Mouse (Mus musculus) adrenal gland, adult 10 weeks (tissue): ENCODE data around the gene Cd3d. TPM values are rescaled to one million over a fixed set of nuclear protein-coding genes. Genes with fewer than 3 reads are reported as not detected.

ENCODE experiments used
- polyA plus RNA-seq: library from polyadenylated mRNA; stranded (reverse); fragments of 350-450 nt; fragmentation: Illumina TruSeq; extraction: RNeasy Lipid Tissue Mini Kit (QIAGEN cat#74804); gene quantifications from one replicate; pipeline ENCODE4 v1.2.3, GENCODE M21; 2014; ENCODE audit warnings: low read depth, low replicate concordance

The Cd3d gene
- not detected for polyA plus RNA-seq

GRCm38 (mm10) chr9:44981676-44982075, at the start of gene Cd3d:
Gene Cd3d (plus strand): TSS chr9:44981786.

DNA sequence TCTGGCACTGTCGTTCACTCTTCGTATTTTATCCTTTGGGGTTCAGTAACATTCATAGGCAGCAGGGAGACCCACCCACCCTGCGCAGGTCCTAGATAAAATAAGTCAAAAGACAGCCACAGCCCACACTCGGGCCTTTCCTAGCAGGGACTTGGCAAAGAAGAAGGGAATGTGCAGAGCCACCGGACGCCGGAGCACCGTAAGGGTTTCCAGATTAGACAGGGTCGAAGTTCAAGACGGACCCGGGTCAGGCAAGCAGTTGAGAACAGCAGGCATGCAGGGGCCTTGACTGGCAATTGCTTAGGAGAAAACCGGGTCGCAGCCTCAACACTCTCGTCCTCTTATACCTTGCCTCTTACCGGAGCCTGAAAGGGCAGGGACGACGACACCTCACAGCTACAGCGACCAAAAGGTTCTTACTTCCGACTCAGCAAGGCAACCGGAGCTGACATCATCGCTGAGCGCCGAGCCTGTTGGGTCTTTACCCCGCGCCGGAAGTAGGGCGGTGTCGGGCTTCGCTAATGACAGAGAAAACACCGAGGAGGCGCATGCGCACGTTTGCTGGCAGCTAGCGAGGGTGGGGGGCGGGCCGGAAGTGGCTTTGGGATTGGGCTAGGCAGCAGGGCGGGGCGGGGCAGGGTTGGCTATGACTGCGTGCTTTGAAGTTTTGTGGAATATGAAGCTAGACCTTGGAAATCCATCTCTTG, 16.3 kb upstream of the Cd3d start, which contains the start of gene Ube4a:
Gene Ube4a (minus strand): TSS at position 475 of the 707 bp plus-strand sequence.

GRCm38 (mm10) chr9:44980242-44980641, 1.3 kb upstream of the Cd3d start, which contains the start of gene Cd3g:
Gene Cd3g (minus strand): TSS chr9:44980431.

DNA sequence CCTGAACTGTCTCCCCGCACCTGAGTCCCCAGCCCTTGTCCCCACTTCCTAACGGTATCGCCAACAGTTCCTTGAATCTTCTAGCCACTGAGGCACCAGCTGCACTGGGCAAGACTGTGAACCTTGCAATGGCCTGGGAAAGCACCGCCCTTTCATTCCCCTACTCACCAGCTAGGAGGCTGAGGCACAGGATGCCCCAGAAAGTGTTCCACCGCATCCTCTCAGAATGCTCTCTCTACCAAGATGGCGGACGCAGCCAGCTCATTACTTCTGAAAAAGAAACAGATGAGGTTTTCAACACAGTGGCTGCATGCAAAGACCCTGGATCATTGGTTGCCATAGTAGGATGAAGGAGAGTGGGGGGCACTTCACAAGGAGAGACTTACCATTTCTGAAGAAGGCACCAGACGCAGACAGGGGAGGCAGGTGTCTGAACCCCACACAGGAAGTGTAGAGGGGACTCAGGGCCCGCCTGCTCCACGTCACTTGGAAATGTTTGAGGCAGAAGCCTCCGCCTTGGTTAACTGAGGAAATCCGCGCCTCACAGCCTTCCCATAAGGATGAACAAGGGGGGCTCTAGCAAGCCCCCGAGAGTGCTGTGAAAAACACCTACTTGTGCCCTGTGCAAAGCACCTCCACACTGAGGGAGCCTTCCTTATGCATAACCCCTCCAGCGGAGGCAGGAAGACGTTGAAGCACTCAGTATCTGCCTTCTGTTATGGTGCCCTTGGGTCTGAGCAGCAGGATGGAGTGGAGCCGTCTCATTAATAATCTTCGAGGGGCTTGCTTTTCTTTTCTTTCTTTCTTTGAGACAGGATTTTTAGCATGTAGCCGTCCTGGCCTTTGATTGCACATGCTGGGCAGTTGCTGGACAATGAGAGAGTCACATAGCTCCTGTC, 27.8 kb downstream of the Cd3d start, which contains the start of gene Cd3e:
Gene Cd3e (minus strand): TSS at position 448 of the 899 bp plus-strand sequence.

Other genes starting within 250 kb of the Cd3d start
- gene Phldb1, start 246.6 kb upstream of the Cd3d start, polyA plus RNA-seq, result 1.2 TPM
- 358 TPM for gene Arcn1, start 213.9 kb upstream of the Cd3d start, polyA plus RNA-seq
- 33.5 TPM for gene Ift46, start 213.9 kb upstream of the Cd3d start, polyA plus RNA-seq
- gene Tmem25, start 182.5 kb upstream of the Cd3d start, polyA plus RNA-seq, result 0.52 TPM
- gene Ttc36, start 178.7 kb upstream of the Cd3d start, polyA plus RNA-seq, result not detected
- gene Kmt2a, start 100.5 kb upstream of the Cd3d start, polyA plus RNA-seq, result 22.3 TPM
- 425 TPM for gene Atp5l, start 61.0 kb upstream of the Cd3d start, polyA plus RNA-seq
- 123 TPM for gene Ube4a, start 16.2 kb upstream of the Cd3d start, polyA plus RNA-seq
- gene Cd3g, start 1.4 kb upstream of the Cd3d start, polyA plus RNA-seq, result 1.0 TPM
- gene Cd3e, start 27.8 kb downstream of the Cd3d start, polyA plus RNA-seq, result not detected
- gene Mpzl2, start 58.0 kb downstream of the Cd3d start, polyA plus RNA-seq, result 13.9 TPM
- gene Mpzl3, start 73.4 kb downstream of the Cd3d start, polyA plus RNA-seq, result 10.4 TPM
- 3.7 TPM for gene Jaml, start 97.4 kb downstream of the Cd3d start, polyA plus RNA-seq
- gene Scn2b, start 136.0 kb downstream of the Cd3d start, polyA plus RNA-seq, result 2.4 TPM
- 0.64 TPM for gene Scn4b, start 156.6 kb downstream of the Cd3d start, polyA plus RNA-seq
- gene BC049352, start 200.2 kb downstream of the Cd3d start, polyA plus RNA-seq, result not detected
- gene Tmprss4, start 222.3 kb downstream of the Cd3d start, polyA plus RNA-seq, result not detected